Mouse (Mus musculus): Measurements from ENCODE around the gene Gna12.

- no peak for TF ChIP-seq CTCF (IDR thresholded peaks at IDR 0.05; ENCODE audit: borderline replicate concordance, insufficient read depth, low read length)
- TF ChIP-seq POLR2A (IDR thresholded peaks at IDR 0.05; ENCODE audit: low read depth, low read length), result no peak
These were observed 9.7 kb downstream of the Gna12 start for GRCm38 (mm10) chr5:140820539-140820938.
